Mouse (Mus musculus) layer of hippocampus, adult 2 months (tissue): Measurements from ENCODE around the gene Prr7. TPM values are rescaled to one million over a fixed set of nuclear protein-coding genes. Genes with fewer than 3 reads are reported as not detected.

Source experiments
- DNase-seq, 2 experiments: peaks; one replicate each; pipeline ENCODE4 v3.0.0; 2022; ENCODE audit warnings: low spot score in 2 of 2
- H3K27ac ChIP-seq: fragments of 200-600 bp; 2 replicates; pipeline ENCODE4 v1.8.1; 2022
- H3K4me3 ChIP-seq: fragments of 200-600 bp; 2 replicates; pipeline ENCODE4 v1.8.1; 2022; ENCODE audit warnings: mild to moderate bottlenecking
- CTCF ChIP-seq: fragments of 200-600 bp; conservative IDR thresholded peaks from 2 replicates; pipeline ENCODE4 v1.8.1; 2022; ENCODE audit warnings: antibody characterized with exemption, mild to moderate bottlenecking, moderate library complexity
- total RNA-seq, 2 experiments: library from RNA; stranded (reverse); gene quantifications; 2 replicates each; pipeline ENCODE4 v1.2.3; 2021

Gene Prr7
- total RNA-seq, 2 experiments from 2014 or later: 83.0 to 84.5 TPM

- DNase-seq: peak in 1 of 2 experiments; percentile 67
- H3K4me3 ChIP-seq: peak within 1 kb of the TSS; percentile 77
- TF ChIP-seq CTCF: 0 out of 2 replicates have a peak, but pooled peaks have one; percentile 8
- H3K27ac ChIP-seq: peak within 1 kb of the TSS; percentile 97
Observed at GRCm38 (mm10) chr13:55487578-55488498, 23.8 kb downstream of the Prr7 start, which contains the start of gene Dbn1. TSS of gene Dbn1 (minus strand) at chr13:55488111.

- DNase-seq: no peak
- H3K27ac ChIP-seq: peak overlapping the region; percentile 86
- no peak for TF ChIP-seq CTCF
- H3K4me3 ChIP-seq: no peak overlapping the region
Observed at GRCm38 (mm10) chr13:55494257-55494656, 30.2 kb downstream of the Prr7 start.

GRCm38 (mm10) chr13:55494883-55495621 lies 31.0 kb downstream of the Prr7 start:
- Histone ChIP-seq H3K27ac (peak overlapping the region; percentile 86), H3K4me3 (no peak overlapping the region)
- no peak for TF ChIP-seq CTCF
- DNase-seq: peak in 1 of 2 experiments; percentile 42

GRCm38 (mm10) chr13:55495702-55496101 lies 31.6 kb downstream of the Prr7 start:
- no peak for TF ChIP-seq CTCF
- Histone ChIP-seq H3K27ac (peak overlapping the region; percentile 86), H3K4me3 (no peak overlapping the region)
- DNase-seq: no peak

- no peak for TF ChIP-seq CTCF
- no peak for DNase-seq
- H3K4me3 ChIP-seq: no peak overlapping the region
- H3K27ac ChIP-seq: peak overlapping the region; percentile 86
Observed at GRCm38 (mm10) chr13:55496661-55497060, 32.6 kb downstream of the Prr7 start.

- H3K4me3 ChIP-seq: no peak overlapping the region
- no peak overlapping the region; the same call in 1 of the 2 replicates for H3K27ac ChIP-seq
- no peak for DNase-seq
- TF ChIP-seq CTCF: no peak
Observed at GRCm38 (mm10) chr13:55498906-55499305, 34.8 kb downstream of the Prr7 start.

GRCm38 (mm10) chr13:55500575-55500974 lies 36.5 kb downstream of the Prr7 start:
- H3K4me3 ChIP-seq: no peak overlapping the region
- no peak for DNase-seq
- no peak overlapping the region for H3K27ac ChIP-seq
- TF ChIP-seq CTCF: no peak

- no peak for TF ChIP-seq CTCF
- Histone ChIP-seq H3K27ac (no peak overlapping the region), H3K4me3 (no peak overlapping the region)
- DNase-seq: no peak
Observed at GRCm38 (mm10) chr13:55502405-55502804, 38.3 kb downstream of the Prr7 start.

- H3K27ac ChIP-seq: no peak overlapping the region
- no peak for DNase-seq
- no peak overlapping the region for H3K4me3 ChIP-seq
- TF ChIP-seq CTCF: no peak
Observed at GRCm38 (mm10) chr13:55504390-55504789, 40.3 kb downstream of the Prr7 start.

- Histone ChIP-seq H3K27ac (no peak overlapping the region), H3K4me3 (no peak overlapping the region)
- no peak for DNase-seq
- no peak for TF ChIP-seq CTCF
Observed at GRCm38 (mm10) chr13:55505810-55506209, 41.7 kb downstream of the Prr7 start.

- DNase-seq: no peak
- Histone ChIP-seq H3K4me3 (no peak overlapping the region), H3K27ac (no peak overlapping the region)
- no peak for TF ChIP-seq CTCF
Observed at GRCm38 (mm10) chr13:55506697-55507096, 42.6 kb downstream of the Prr7 start.

- DNase-seq: no peak
- Histone ChIP-seq H3K27ac (no peak overlapping the region), H3K4me3 (no peak overlapping the region)
- peak; percentile 44 for TF ChIP-seq CTCF
Observed at GRCm38 (mm10) chr13:55507877-55508276, 43.8 kb downstream of the Prr7 start.

GRCm38 (mm10) chr13:55508531-55508930 lies 44.5 kb downstream of the Prr7 start:
- H3K27ac ChIP-seq: no peak overlapping the region
- no peak for DNase-seq
- TF ChIP-seq CTCF: no peak
- H3K4me3 ChIP-seq: no peak overlapping the region
